Mouse (Mus musculus): ENCODE measurements around the gene Sort1. TPM values are rescaled to one million over a fixed set of nuclear protein-coding genes. Genes with fewer than 3 reads are reported as not detected.
A peak's percentile ranks its signal among the peaks of the same experiment; 100 is the strongest.
"Not testable (repeated sequence)": the region's sequence is repeated elsewhere in the genome, so short reads cannot be mapped to it uniquely, and the experiment has no call there.

Sort1 gene
- total RNA-seq, 1 experiment, result 21.2 TPM

DNA sequence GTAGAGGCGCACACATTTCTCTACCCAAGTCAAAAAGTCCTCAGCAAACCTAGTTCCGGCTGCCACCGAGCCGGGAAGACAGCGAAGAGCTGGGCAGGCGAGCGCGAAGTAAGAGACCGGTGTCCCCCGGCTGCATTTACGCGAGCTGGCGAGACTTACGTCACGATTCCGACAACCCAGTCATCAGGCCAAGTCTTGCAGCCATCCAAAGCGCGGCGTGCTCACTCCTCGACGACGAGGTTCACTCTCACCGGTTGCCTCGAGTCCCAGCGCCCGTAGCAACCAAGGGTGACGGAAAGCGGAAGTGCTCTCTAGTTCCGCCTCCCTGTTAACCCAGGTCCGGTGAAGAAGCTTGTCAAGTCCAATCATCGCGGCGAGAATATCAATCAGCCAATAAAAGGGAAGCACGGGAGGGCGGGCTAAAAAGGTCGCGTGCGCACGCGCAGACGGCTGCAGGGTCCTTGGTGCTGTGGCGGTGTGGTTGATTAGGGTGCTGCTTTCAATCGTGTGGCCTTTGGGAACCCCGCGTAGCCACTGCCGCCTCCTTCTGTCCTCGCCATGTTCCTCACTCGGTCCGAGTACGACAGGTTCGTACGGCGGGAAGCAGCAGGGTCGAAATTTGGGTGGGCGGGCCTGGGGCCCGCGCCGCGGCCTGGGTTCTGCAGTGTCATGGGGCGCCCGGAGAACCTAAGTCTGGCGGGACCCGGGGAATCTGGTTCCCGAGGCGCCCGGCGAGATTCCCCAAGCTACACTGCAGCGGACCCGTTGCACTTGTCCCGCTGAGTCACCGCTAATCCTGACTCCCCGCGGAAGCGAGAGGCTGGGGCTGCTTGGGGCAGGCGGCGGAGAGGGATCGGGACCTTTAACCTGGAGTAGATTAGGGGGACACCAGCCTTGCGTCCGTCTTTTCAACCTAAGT, 26.9 kb upstream of the Sort1 start, which contains the start of gene Psma5:
Gene Psma5, plus strand, starts transcription at position 208 of the 919 bp plus-strand sequence.
- Histone ChIP-seq H3K4me1 (ENCODE audit: control insufficient read depth in 2 of 2, insufficient read depth in 2 of 2, low read length in 2 of 2, poor library complexity in 1 of 2) (peaks cover 4% of the 10 kb centered on the region in 2 experiments; a peak in 1 of 4 replicates), H3K27ac (ENCODE audit: insufficient read depth, low read depth, low read length, poor library complexity, severe bottlenecking) (peak within 1 kb of the TSS; percentile 32), H3K36me3 (ENCODE audit: control insufficient read depth, insufficient read depth, low read length, poor library complexity, severe bottlenecking) (0 out of 2 replicates have a peak, but pooled peaks cover 2% of the 10 kb centered on the region), H3K9ac (ENCODE audit: insufficient read depth, low read depth, low read length, poor library complexity, severe bottlenecking) (peak within 1 kb of the TSS; percentile 96), H3K9me3 (ENCODE audit: control insufficient read depth, insufficient read depth, low read depth, low read length) (no peaks in the 10 kb centered on the region), H3K4me3 (ENCODE audit: insufficient read depth in 1 of 2, low read depth in 1 of 2, low read length in 2 of 2, poor library complexity in 1 of 2, severe bottlenecking in 1 of 2) (peak within 1 kb of the TSS; percentile 88 to 95)
- in situ Hi-C loops (cut with MboI; ENCODE audit: low sequenced_read_pairs in 2 of 2, unreplicated experiment in 2 of 2), result no loop called here
- TF ChIP-seq CHD2 (IDR thresholded peaks at IDR 0.05; ENCODE audit: low read depth, low read length), result peak; percentile 71; the same call in 1 of the 2 replicates
- no peak for TF ChIP-seq ZNF384 (IDR thresholded peaks at IDR 0.05; ENCODE audit: low read depth, low read length)
- DNase-seq (ENCODE audit: low read depth, low spot score), result peak; percentile 99

DNA sequence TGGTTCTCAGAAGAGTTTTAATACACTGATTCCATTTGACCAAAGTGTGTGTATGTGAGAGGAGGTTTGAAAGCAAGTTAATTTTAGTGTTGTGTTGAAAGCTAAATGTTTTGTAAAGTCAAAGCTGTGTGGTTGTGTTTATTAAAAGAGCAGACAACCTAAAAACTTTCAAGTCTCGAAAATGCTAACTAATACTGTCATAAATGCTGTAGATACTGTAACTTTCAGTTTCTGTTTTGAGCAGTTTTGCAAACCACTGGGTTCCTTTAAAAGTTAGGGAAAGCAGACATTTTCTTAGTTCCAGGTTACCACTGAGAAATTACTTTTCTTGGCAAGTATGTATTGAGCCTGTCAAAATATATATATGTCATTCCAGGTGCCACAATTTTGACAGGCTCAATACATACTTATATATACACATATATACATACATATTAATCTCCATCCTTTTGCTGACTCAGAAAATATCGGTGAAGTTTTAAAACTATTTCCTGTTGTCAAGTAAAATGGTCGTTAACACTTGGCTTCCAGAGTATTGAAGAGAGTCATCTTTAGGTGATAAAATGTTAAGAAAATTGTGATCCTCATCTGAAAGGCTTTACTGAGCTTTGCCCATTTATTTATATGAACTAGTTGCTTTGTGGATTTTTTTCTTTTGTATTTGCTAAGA, 25.9 kb upstream of the Sort1 start:
- DNase-seq (ENCODE audit: low read depth, low spot score), result no peak
- peaks cover 4% of the 10 kb centered on the region in 2 experiments; a peak in 1 of 4 replicates for H3K4me1 ChIP-seq (ENCODE audit: control insufficient read depth in 2 of 2, insufficient read depth in 2 of 2, low read length in 2 of 2, poor library complexity in 1 of 2)
- no peak overlapping the region for H3K27ac ChIP-seq (ENCODE audit: insufficient read depth, low read depth, low read length, poor library complexity, severe bottlenecking)
- H3K4me3 ChIP-seq (ENCODE audit: insufficient read depth in 1 of 2, low read depth in 1 of 2, low read length in 2 of 2, poor library complexity in 1 of 2, severe bottlenecking in 1 of 2), result peak overlapping the region; percentile 88 to 95
- TF ChIP-seq ZC3H11A (IDR thresholded peaks at IDR 0.05; ENCODE audit: borderline replicate concordance, low read depth, low read length) (no peak), HCFC1 (IDR thresholded peaks at IDR 0.05; ENCODE audit: borderline replicate concordance, insufficient read depth, low read length) (no peak), ZNF384 (IDR thresholded peaks at IDR 0.05; ENCODE audit: low read depth, low read length) (no peak), CHD2 (IDR thresholded peaks at IDR 0.05; ENCODE audit: low read depth, low read length) (no peak), MAFK (IDR thresholded peaks at IDR 0.05; ENCODE audit: insufficient read depth, low read depth, low read length) (no peak)
- peak overlapping the region; percentile 96; the same call in 1 of the 2 replicates for H3K9ac ChIP-seq (ENCODE audit: insufficient read depth, low read depth, low read length, poor library complexity, severe bottlenecking)
- H3K36me3 ChIP-seq (ENCODE audit: control insufficient read depth, insufficient read depth, low read length, poor library complexity, severe bottlenecking), result peaks cover 5% of the 10 kb centered on the region
- no peaks in the 10 kb centered on the region for H3K9me3 ChIP-seq (ENCODE audit: control insufficient read depth, insufficient read depth, low read depth, low read length)
- in situ Hi-C loops (cut with MboI; ENCODE audit: low sequenced_read_pairs in 2 of 2, unreplicated experiment in 2 of 2), result no loop called here

DNA sequence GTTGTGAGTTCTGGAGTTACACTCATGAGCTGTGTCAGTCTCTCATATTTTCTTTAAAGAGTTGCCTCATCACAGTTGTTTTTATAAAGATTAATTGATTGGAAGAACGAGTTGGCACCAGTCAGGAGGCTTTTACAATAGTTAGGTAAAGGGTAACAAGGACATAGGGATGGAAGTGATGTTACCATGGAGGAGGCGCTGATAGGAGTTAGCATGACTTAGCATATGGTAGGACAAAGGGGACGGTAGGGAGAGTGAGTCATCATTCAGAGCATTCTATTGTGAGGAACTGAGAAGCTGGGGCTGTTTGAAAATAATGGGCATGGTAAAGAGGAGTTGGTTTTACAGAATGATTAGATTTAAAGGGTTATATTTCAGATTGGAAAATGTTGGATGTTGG, 24.6 kb upstream of the Sort1 start:
- peaks cover 9% of the 10 kb centered on the region for H3K36me3 ChIP-seq (ENCODE audit: control insufficient read depth, insufficient read depth, low read length, poor library complexity, severe bottlenecking)
- H3K4me3 ChIP-seq (ENCODE audit: insufficient read depth in 1 of 2, low read depth in 1 of 2, low read length in 2 of 2, poor library complexity in 1 of 2, severe bottlenecking in 1 of 2), result no peak overlapping the region
- in situ Hi-C loops (cut with MboI; ENCODE audit: low sequenced_read_pairs in 2 of 2, unreplicated experiment in 2 of 2), result no loop called here
- TF ChIP-seq MAFK (IDR thresholded peaks at IDR 0.05; ENCODE audit: insufficient read depth, low read depth, low read length) (peak; percentile 67), ZNF384 (IDR thresholded peaks at IDR 0.05; ENCODE audit: low read depth, low read length) (no peak)
- no peak overlapping the region; the same call in 1 of the 2 replicates for H3K9ac ChIP-seq (ENCODE audit: insufficient read depth, low read depth, low read length, poor library complexity, severe bottlenecking)
- no peak for DNase-seq (ENCODE audit: low read depth, low spot score)
- H3K9me3 ChIP-seq (ENCODE audit: control insufficient read depth, insufficient read depth, low read depth, low read length), result no peaks in the 10 kb centered on the region
- no peak overlapping the region for H3K27ac ChIP-seq (ENCODE audit: insufficient read depth, low read depth, low read length, poor library complexity, severe bottlenecking)
- peaks cover 4% of the 10 kb centered on the region in 2 experiments; a peak in 1 of 4 replicates for H3K4me1 ChIP-seq (ENCODE audit: control insufficient read depth in 2 of 2, insufficient read depth in 2 of 2, low read length in 2 of 2, poor library complexity in 1 of 2)

DNA sequence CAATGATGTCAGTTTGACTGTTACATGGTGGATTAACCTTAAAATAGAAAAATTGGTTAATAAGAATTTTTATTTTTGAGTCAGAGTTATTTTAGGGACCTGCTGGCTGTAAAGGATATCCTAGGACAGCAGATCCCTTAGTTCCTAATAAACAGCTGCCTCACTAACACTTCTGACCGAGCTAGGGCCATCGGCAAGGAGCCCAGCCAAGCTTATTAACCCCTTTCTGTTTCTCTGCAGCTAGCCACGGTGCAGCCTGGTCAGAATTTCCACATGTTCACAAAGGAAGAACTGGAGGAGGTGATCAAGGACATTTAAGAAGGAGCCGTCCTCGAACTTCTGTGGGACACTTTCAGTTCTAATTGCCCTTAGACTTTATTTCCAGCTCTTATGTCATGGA, 4.4 kb upstream of the Sort1 start:
- peaks cover 12% of the 10 kb centered on the region for H3K36me3 ChIP-seq (ENCODE audit: control insufficient read depth, insufficient read depth, low read length, poor library complexity, severe bottlenecking)
- H3K27ac ChIP-seq (ENCODE audit: insufficient read depth, low read depth, low read length, poor library complexity, severe bottlenecking); H3K9me3 ChIP-seq (ENCODE audit: control insufficient read depth, insufficient read depth, low read depth, low read length); H3K9ac ChIP-seq (ENCODE audit: insufficient read depth, low read depth, low read length, poor library complexity, severe bottlenecking); H3K4me3 ChIP-seq (ENCODE audit: insufficient read depth in 1 of 2, low read depth in 1 of 2, low read length in 2 of 2, poor library complexity in 1 of 2, severe bottlenecking in 1 of 2); DNase-seq (ENCODE audit: low read depth, low spot score); in situ Hi-C loops (cut with MboI; ENCODE audit: low sequenced_read_pairs in 2 of 2, unreplicated experiment in 2 of 2); H3K4me1 ChIP-seq (ENCODE audit: control insufficient read depth in 2 of 2, insufficient read depth in 2 of 2, low read length in 2 of 2, poor library complexity in 1 of 2): not testable (repeated sequence)
